Mouse (Mus musculus): ENCODE data around the gene Sec24c. TPM values are rescaled to one million over a fixed set of nuclear protein-coding genes. Genes with fewer than 3 reads are reported as not detected.
"Not testable (repeated sequence)": the region's sequence is repeated elsewhere in the genome, so short reads cannot be mapped to it uniquely, and the experiment has no call there.

The Sec24c gene
- 86.8 and 92.5 TPM in 2 replicates for polyA plus RNA-seq (2015; fragmentation: Nextera tagmentation; extraction: Ambion mirVana)

DNA sequence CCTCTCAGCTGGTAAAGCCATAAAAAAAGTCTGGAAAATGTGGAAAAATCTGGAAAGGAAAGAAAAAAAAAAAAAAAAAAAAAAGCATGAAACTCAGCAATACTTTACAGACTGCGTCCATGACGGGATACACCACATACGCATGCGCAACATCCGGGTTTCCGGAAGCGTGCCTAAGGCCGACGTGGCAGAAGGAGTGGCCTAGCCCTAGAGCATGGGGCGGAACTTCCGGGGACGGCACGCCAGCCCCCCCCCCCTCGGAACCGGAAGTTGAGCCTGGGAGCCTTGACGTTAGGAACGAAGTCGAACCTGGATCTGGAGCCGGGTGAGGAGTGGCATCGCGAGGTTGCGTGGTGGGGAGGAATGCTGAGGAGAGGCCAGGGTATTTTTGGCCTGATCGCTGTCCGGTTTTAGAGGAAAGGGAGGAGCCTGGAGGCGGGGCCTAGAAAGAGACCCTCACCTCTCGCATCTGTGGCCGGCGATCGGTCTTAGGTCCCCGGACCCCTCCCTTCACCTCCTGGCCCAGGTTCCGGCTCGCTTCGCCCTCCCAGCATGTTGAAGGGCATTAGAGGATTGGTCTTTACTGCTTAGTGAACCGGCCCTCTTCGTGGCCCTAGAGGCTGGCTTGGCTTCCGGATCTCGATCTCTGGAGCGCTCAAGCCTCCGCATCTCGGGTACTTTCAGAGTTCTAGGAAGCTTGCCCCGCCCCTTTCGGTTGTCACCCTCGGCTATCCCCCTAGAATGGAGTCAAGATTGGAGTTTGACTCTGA is at the start of gene Sec24c:
Gene Sec24c (plus strand): TSS at position 245 of the 770 bp plus-strand sequence.
- Histone ChIP-seq H3K9me3 (replicated peaks) (no peaks in the 10 kb centered on the region), H3K4me2 (replicated peaks) (peak within 1 kb of the TSS; percentile 62), H3K4me1 (peaks cover 10% of the 10 kb centered on the region), H3K36me3 (peaks cover 35% of the 10 kb centered on the region), H3K27me3 (no peaks in the 10 kb centered on the region; the same call in 1 of the 2 replicates), H3K4me3 (replicated peaks) (peak within 1 kb of the TSS; percentile 65), H3K9ac (peak within 1 kb of the TSS; percentile 76), H3K27ac (replicated peaks) (peak within 1 kb of the TSS; percentile 96)
- under 1% methylated on average over 43 of the region's 43 CpGs for WGBS
- ATAC-seq (ENCODE audit: insufficient number of reproducible peaks, low FRiP score, low TSS enrichment, low read depth) = peak; percentile 98

DNA sequence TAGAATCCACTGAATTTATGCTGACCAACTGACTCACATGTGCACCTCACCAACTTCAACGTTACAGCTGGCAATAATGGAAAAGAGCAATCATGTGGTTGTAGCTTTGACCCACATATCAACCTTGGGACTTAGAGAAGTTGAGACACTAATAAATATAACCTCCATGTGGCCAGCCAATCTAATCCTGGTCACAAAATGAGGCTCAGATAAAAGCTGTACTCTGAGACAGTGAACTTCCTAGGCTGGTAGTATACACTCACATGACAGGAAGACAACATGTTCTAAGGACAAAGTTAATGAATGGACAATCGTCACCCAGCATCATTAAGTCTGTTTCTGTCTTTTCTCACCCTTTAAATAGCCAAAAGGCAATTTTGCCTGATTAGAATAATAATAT is 47.7 kb upstream of the Sec24c start:
- H3K9ac ChIP-seq = no peak overlapping the region
- no peak overlapping the region for H3K27ac ChIP-seq (replicated peaks)
- H3K9me3 ChIP-seq (replicated peaks) = no peaks in the 10 kb centered on the region
- ATAC-seq (ENCODE audit: insufficient number of reproducible peaks, low FRiP score, low TSS enrichment, low read depth) = no peak
- no peak overlapping the region for H3K4me2 ChIP-seq (replicated peaks)
- H3K27me3 ChIP-seq = no peaks in the 10 kb centered on the region
- no peaks in the 10 kb centered on the region for H3K36me3 ChIP-seq
- no peak overlapping the region for H3K4me3 ChIP-seq (replicated peaks)
- WGBS = 82% methylated on average over 2 of the region's 2 CpGs
- no peaks in the 10 kb centered on the region for H3K4me1 ChIP-seq

DNA sequence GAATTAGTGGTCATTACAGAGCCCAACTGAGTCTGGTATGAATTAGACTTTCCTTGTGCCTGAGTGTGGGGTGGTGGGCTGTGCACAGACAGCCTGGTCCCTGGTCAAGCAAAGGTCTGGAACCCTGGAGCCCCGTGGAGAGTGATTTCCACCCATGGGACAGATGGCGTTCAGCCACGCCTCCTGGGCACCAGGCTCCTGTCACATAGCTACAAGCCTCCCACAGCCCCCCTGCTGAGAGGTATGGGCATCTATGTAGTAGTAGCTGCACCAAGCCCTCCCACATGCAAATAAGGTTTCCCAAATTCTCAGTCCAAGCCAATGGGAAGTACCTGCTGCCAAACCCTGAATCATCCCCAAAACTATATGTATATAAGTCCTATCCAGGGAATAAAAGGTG is 47.1 kb upstream of the Sec24c start:
- no peak overlapping the region for H3K9ac ChIP-seq
- no peak overlapping the region for H3K27ac ChIP-seq (replicated peaks)
- no peak overlapping the region for H3K4me3 ChIP-seq (replicated peaks)
- no peaks in the 10 kb centered on the region for H3K4me1 ChIP-seq
- no peaks in the 10 kb centered on the region for H3K36me3 ChIP-seq
- no peaks in the 10 kb centered on the region for H3K27me3 ChIP-seq
- 67% methylated on average over 3 of the region's 3 CpGs for WGBS
- no peak overlapping the region for H3K4me2 ChIP-seq (replicated peaks)
- ATAC-seq (ENCODE audit: insufficient number of reproducible peaks, low FRiP score, low TSS enrichment, low read depth) = no peak
- H3K9me3 ChIP-seq (replicated peaks) = no peaks in the 10 kb centered on the region

- Histone ChIP-seq H3K4me2 (replicated peaks) (no peak overlapping the region), H3K27me3 (no peaks in the 10 kb centered on the region), H3K27ac (replicated peaks) (no peak overlapping the region), H3K9ac (no peak overlapping the region), H3K9me3 (replicated peaks) (no peaks in the 10 kb centered on the region), H3K4me1 (no peaks in the 10 kb centered on the region), H3K4me3 (replicated peaks) (no peak overlapping the region), H3K36me3 (no peaks in the 10 kb centered on the region)
- 42% methylated on average over 4 of the region's 4 CpGs for WGBS
- ATAC-seq (ENCODE audit: insufficient number of reproducible peaks, low FRiP score, low TSS enrichment, low read depth) = no peak
These were observed 42.9 kb upstream of the Sec24c start for GRCm38 (mm10) chr14:20631253-20631652.

DNA sequence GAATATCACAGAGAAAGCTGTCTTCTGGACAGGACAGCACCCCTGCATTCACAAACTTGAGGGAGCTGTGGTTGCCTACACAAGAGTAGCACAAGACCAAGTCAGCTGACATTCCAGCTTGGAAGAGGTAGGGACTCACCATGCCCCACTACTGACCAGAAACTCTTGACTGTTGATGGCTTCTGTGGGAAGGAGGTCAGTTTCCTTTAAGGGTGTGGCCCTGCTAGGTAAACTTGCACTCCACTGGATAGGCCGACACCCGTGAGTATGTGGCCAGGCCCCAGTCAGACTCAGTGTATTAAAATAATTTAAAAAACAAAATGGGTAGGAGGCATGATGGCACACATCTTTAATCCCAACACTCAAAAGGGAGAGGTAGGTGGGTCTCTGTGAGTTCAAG is 38.6 kb upstream of the Sec24c start:
- Histone ChIP-seq H3K4me2 (replicated peaks) (no peak overlapping the region), H3K4me3 (replicated peaks) (no peak overlapping the region), H3K36me3 (no peaks in the 10 kb centered on the region), H3K4me1 (0 out of 2 replicates have a peak, but pooled peaks cover 3% of the 10 kb centered on the region), H3K9ac (no peak overlapping the region), H3K27ac (replicated peaks) (no peak overlapping the region), H3K9me3 (replicated peaks) (no peaks in the 10 kb centered on the region), H3K27me3 (no peaks in the 10 kb centered on the region)
- 81% methylated on average over 2 of the region's 2 CpGs for WGBS
- no peak for ATAC-seq (ENCODE audit: insufficient number of reproducible peaks, low FRiP score, low TSS enrichment, low read depth)

- not testable (repeated sequence) for H3K27me3 ChIP-seq; H3K36me3 ChIP-seq; H3K9ac ChIP-seq; H3K27ac ChIP-seq (replicated peaks); H3K4me2 ChIP-seq (replicated peaks); H3K9me3 ChIP-seq (replicated peaks); H3K4me1 ChIP-seq; H3K4me3 ChIP-seq (replicated peaks); ATAC-seq (ENCODE audit: insufficient number of reproducible peaks, low FRiP score, low TSS enrichment, low read depth)
- WGBS = 95% methylated on average over 3 of the region's 3 CpGs
These were observed 37.1 kb upstream of the Sec24c start for GRCm38 (mm10) chr14:20636968-20637367.

- Histone ChIP-seq H3K4me2 (replicated peaks) (no peak overlapping the region), H3K9ac (no peak overlapping the region), H3K9me3 (replicated peaks) (no peaks in the 10 kb centered on the region), H3K36me3 (no peaks in the 10 kb centered on the region), H3K27me3 (no peaks in the 10 kb centered on the region), H3K27ac (replicated peaks) (no peak overlapping the region), H3K4me3 (replicated peaks) (no peak overlapping the region), H3K4me1 (peaks cover 6% of the 10 kb centered on the region; the same call in 1 of the 2 replicates)
- 80% methylated on average over 2 of the region's 2 CpGs for WGBS
- no peak for ATAC-seq (ENCODE audit: insufficient number of reproducible peaks, low FRiP score, low TSS enrichment, low read depth)
These were observed 36.1 kb upstream of the Sec24c start for GRCm38 (mm10) chr14:20637818-20638574.

DNA sequence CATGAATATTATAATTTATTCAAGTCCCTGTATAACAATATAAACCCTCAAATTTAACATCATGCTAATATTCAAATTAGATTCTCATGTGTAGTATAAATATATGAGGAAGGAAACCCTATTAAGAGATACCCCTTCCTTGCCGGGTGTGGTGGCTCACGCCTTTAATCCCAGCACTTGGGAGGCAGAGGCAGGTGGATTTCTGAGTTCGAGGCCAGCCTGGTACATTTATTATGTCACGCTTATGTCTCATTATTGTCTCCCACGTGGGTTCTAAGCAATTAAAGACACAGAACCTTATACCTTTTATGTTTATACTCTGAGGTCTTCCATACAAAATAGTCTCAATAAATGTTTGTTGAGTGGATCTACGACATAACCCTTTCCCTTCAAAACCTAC is 35.4 kb upstream of the Sec24c start:
- ATAC-seq (ENCODE audit: insufficient number of reproducible peaks, low FRiP score, low TSS enrichment, low read depth) = no peak
- Histone ChIP-seq H3K4me2 (replicated peaks) (no peak overlapping the region), H3K27me3 (no peaks in the 10 kb centered on the region), H3K4me3 (replicated peaks) (no peak overlapping the region), H3K9ac (no peak overlapping the region), H3K27ac (replicated peaks) (no peak overlapping the region), H3K36me3 (no peaks in the 10 kb centered on the region), H3K9me3 (replicated peaks) (no peaks in the 10 kb centered on the region), H3K4me1 (peaks cover 6% of the 10 kb centered on the region; the same call in 1 of the 2 replicates)
- 92% methylated on average over 6 of the region's 6 CpGs for WGBS

GRCm38 (mm10) chr14:20639918-20640619 is 34.0 kb upstream of the Sec24c start:
- H3K4me2 ChIP-seq (replicated peaks) = peak overlapping the region; percentile 85
- H3K9ac ChIP-seq = peak overlapping the region; percentile 73
- peak; percentile 63 for ATAC-seq (ENCODE audit: insufficient number of reproducible peaks, low FRiP score, low TSS enrichment, low read depth)
- H3K36me3 ChIP-seq = no peaks in the 10 kb centered on the region
- peak overlapping the region; percentile 96 for H3K27ac ChIP-seq (replicated peaks)
- peak overlapping the region; percentile 74 for H3K4me3 ChIP-seq (replicated peaks)
- no peaks in the 10 kb centered on the region for H3K27me3 ChIP-seq
- H3K4me1 ChIP-seq = peaks cover 6% of the 10 kb centered on the region; the same call in 1 of the 2 replicates
- WGBS = 2% methylated on average over 16 of the region's 16 CpGs
- no peaks in the 10 kb centered on the region for H3K9me3 ChIP-seq (replicated peaks)

GRCm38 (mm10) chr14:20640644-20641437 is 33.3 kb upstream of the Sec24c start, which contains the start of gene Usp54:
Gene Usp54 (minus strand): TSS chr14:20641063.
- Histone ChIP-seq H3K36me3 (no peaks in the 10 kb centered on the region), H3K4me1 (peaks cover 6% of the 10 kb centered on the region; the same call in 1 of the 2 replicates), H3K27ac (replicated peaks) (peak within 1 kb of the TSS; percentile 96), H3K9me3 (replicated peaks) (no peaks in the 10 kb centered on the region), H3K27me3 (no peaks in the 10 kb centered on the region), H3K9ac (peak within 1 kb of the TSS; percentile 73), H3K4me2 (replicated peaks) (peak within 1 kb of the TSS; percentile 85), H3K4me3 (replicated peaks) (peak within 1 kb of the TSS; percentile 74)
- WGBS = under 1% methylated on average over 73 of the region's 73 CpGs
- peak; percentile 95 for ATAC-seq (ENCODE audit: insufficient number of reproducible peaks, low FRiP score, low TSS enrichment, low read depth)

Data from embryonic facial prominence, embryonic 15.5 days (tissue).